8 mouse cellular contexts compared by ENCODE assay signal in genomic region chr5:140387816-140388510, GRCm38 (mm10). TPM values are rescaled to one million over a fixed set of nuclear protein-coding genes. Genes with fewer than 3 reads are reported as not detected.
DNase-seq lines count a peak whose midpoint lies in the region; ATAC-seq and TF ChIP-seq lines count a peak whose summit lies in the region.

No protein-coding gene starts in this region.

- 68% methylated on average over 12 of the region's 12 CpGs for WGBS in heart, embryonic 11.5 days (ENCODE audit: insufficient replicate concordance)
- 74% methylated on average over 12 of the region's 12 CpGs for WGBS in hindbrain, embryonic 12.5 days
- WGBS in macrophage (ENCODE audit: missing documents), result 64% methylated on average over 12 of the region's 12 CpGs

- in situ Hi-C loops in ES-E14 (cut with MboI; ENCODE audit: low sequenced_read_pairs in 2 of 2, unreplicated experiment in 2 of 2), result no loop called here

- H3K9me3 ChIP-seq in heart, embryonic 11.5 days (replicated peaks; ENCODE audit: control insufficient read depth, low read length), result no peaks in the 10 kb centered on the region
- no peaks in the 10 kb centered on the region for H3K9me3 ChIP-seq in ES-E14 (ENCODE audit: control insufficient read depth, insufficient read depth, low read depth, low read length)
- H3K9me3 ChIP-seq in hindbrain, embryonic 12.5 days (replicated peaks), result no peaks in the 10 kb centered on the region

- no peak overlapping the region for H3K27ac ChIP-seq in heart, embryonic 11.5 days (ENCODE audit: low read depth, low read length)
- H3K27ac ChIP-seq in ES-E14 (ENCODE audit: insufficient read depth, low read depth, low read length, poor library complexity, severe bottlenecking) (no peak overlapping the region), macrophage (peak overlapping the region; percentile 96)
- no peak overlapping the region for H3K27ac ChIP-seq in hindbrain, embryonic 12.5 days

- H3K79me2 ChIP-seq in macrophage (ENCODE audit: inconsistent target), result peaks cover 60% of the 10 kb centered on the region

- ATAC-seq in heart, embryonic 11.5 days (replicated peaks; ENCODE audit: insufficient number of reproducible peaks, low FRiP score, low TSS enrichment), result no peak
- no peak for ATAC-seq in hindbrain, embryonic 12.5 days (ENCODE audit: low FRiP score)
- ATAC-seq in monocyte, adult 5-6 weeks (replicated peaks; ENCODE audit: insufficient number of reproducible peaks, low FRiP score, low TSS enrichment, poor library complexity, severe bottlenecking), result no peak

- peak overlapping the region; percentile 78 for H3K9ac ChIP-seq in heart, embryonic 11.5 days (ENCODE audit: low read depth, low read length)
- peak overlapping the region; percentile 85; the same call in 1 of the 2 replicates for H3K9ac ChIP-seq in ES-E14 (ENCODE audit: insufficient read depth, low read depth, low read length, poor library complexity, severe bottlenecking)
- peak overlapping the region; percentile 76 for H3K9ac ChIP-seq in hindbrain, embryonic 12.5 days

- no peaks in the 10 kb centered on the region for H3K27me3 ChIP-seq in heart, embryonic 11.5 days (ENCODE audit: control insufficient read depth, insufficient read depth, low read length)
- H3K27me3 ChIP-seq in hindbrain, embryonic 12.5 days, result no peaks in the 10 kb centered on the region

- peak overlapping the region; percentile 76 for H3K4me3 ChIP-seq in heart, embryonic 11.5 days (ENCODE audit: low read depth, low read length)
- peak overlapping the region; percentile 88 to 94 for H3K4me3 ChIP-seq in ES-E14 (ENCODE audit: insufficient read depth in 1 of 2, low read depth in 1 of 2, low read length in 2 of 2, poor library complexity in 1 of 2, severe bottlenecking in 1 of 2)
- peak overlapping the region; percentile 69 for H3K4me3 ChIP-seq in hindbrain, embryonic 12.5 days
- H3K4me3 ChIP-seq in macrophage (ENCODE audit: inconsistent target), result peak overlapping the region; percentile 96

- no peak for DNase-seq in heart, adult 8-10 months (ENCODE audit: low spot score)
- DNase-seq in ES-E14 (ENCODE audit: low read depth, low spot score), result no peak
- DNase-seq in cerebellum, adult 9-10 months, result no peak
- no peak for DNase-seq in layer of hippocampus, postnatal 25 days (ENCODE audit: extremely low spot score in 1 of 2, low spot score in 1 of 2)

- peak overlapping the region; percentile 98 for H3K4me2 ChIP-seq in heart, embryonic 11.5 days
- H3K4me2 ChIP-seq in hindbrain, embryonic 12.5 days (replicated peaks), result peak overlapping the region; percentile 97

- H3K36me3 ChIP-seq in heart, embryonic 11.5 days (ENCODE audit: control insufficient read depth, insufficient read depth, low read length), result no peaks in the 10 kb centered on the region
- H3K36me3 ChIP-seq in ES-E14 (ENCODE audit: control insufficient read depth, insufficient read depth, low read length, poor library complexity, severe bottlenecking) (no peaks in the 10 kb centered on the region), macrophage (ENCODE audit: inconsistent target) (no peaks in the 10 kb centered on the region)
- H3K36me3 ChIP-seq in hindbrain, embryonic 12.5 days, result no peaks in the 10 kb centered on the region

- peaks cover 23% of the 10 kb centered on the region for H3K4me1 ChIP-seq in heart, embryonic 11.5 days (ENCODE audit: control insufficient read depth, insufficient read depth, low read length)
- H3K4me1 ChIP-seq in ES-E14 (ENCODE audit: control insufficient read depth in 2 of 2, insufficient read depth in 2 of 2, low read length in 2 of 2, poor library complexity in 1 of 2), result peaks cover 0 to 8% of the 10 kb centered on the region in 2 experiments; a peak in 2 of 4 replicates
- H3K4me1 ChIP-seq in hindbrain, embryonic 12.5 days, result peaks cover 27% of the 10 kb centered on the region

TF ChIP-seq in ES-E14, 5 proteins besides CTCF, POLR2A, EP300 and RAD21:
- no peak for TF ChIP-seq ZC3H11A (IDR thresholded peaks at IDR 0.05; ENCODE audit: borderline replicate concordance, low read depth, low read length)
- TF ChIP-seq HCFC1 (IDR thresholded peaks at IDR 0.05; ENCODE audit: borderline replicate concordance, insufficient read depth, low read length), result no peak
- TF ChIP-seq MAFK (IDR thresholded peaks at IDR 0.05; ENCODE audit: insufficient read depth, low read depth, low read length), result no peak
- TF ChIP-seq ZNF384 (IDR thresholded peaks at IDR 0.05; ENCODE audit: low read depth, low read length), result no peak
- TF ChIP-seq CHD2 (IDR thresholded peaks at IDR 0.05; ENCODE audit: low read depth, low read length), result no peak

RNA-seq across cellular contexts. Expression of gene Snx8, which starts 1.1 kb away (rescaled TPM):
- 8.8 and 9.8 TPM in 2 replicates for polyA plus RNA-seq in heart, embryonic 11.5 days (2014; fragmentation: Nextera tagmentation; extraction: Ambion mirVana)
- total RNA-seq in heart, adult 8-10 months (2022), result 10 to 100 TPM; 17.1 to 18.4 (median 18.1) TPM
- 27.9 and 41.4 TPM in 2 replicates for total RNA-seq in ES-E14 (2012; rRNA removed)
- 21.1 and 22.1 TPM in 2 replicates for polyA plus RNA-seq in hindbrain, embryonic 12.5 days (2016; fragmentation: Nextera tagmentation; extraction: Ambion mirVana)
- total RNA-seq in macrophage (2018; cell fraction: chromatin; rRNA removed), result 100 to 1,000 TPM; 134 to 541 (median 284) TPM
- total RNA-seq in macrophage (2018; cell fraction: cytosol; rRNA removed), result 100 to 1,000 TPM in 21 of 26 experiments, 10 to 100 TPM in 5; 75.9 to 180 (median 115) TPM
- total RNA-seq in macrophage (2018; cell fraction: nucleus; rRNA removed), result 100 to 1,000 TPM in 25 of 26 experiments, 10 to 100 TPM in 1; 96.7 to 394 (median 191) TPM
- 71.9 to 180 TPM (median 142 TPM) in 3 replicates for polyA plus RNA-seq in macrophage (2018)
- total RNA-seq in monocyte, adult 5-6 weeks (2017), result 11.6 to 20.9 TPM (median 12.9 TPM) in 3 replicates
- total RNA-seq in layer of hippocampus, postnatal 25 days (2021), result 10 to 100 TPM; 11.9 to 13.1 TPM

RNA-seq across cellular contexts. Expression of gene Eif3b, which starts 31.2 kb away (rescaled TPM):
- polyA plus RNA-seq in heart, embryonic 11.5 days (2014; fragmentation: Nextera tagmentation; extraction: Ambion mirVana), result 114 and 122 TPM in 2 replicates
- 10 to 100 TPM; 93.0 to 97.3 (median 95.6) TPM for total RNA-seq in heart, adult 8-10 months (2022)
- 196 and 273 TPM in 2 replicates for total RNA-seq in ES-E14 (2012; rRNA removed)
- 155 and 162 TPM in 2 replicates for polyA plus RNA-seq in hindbrain, embryonic 12.5 days (2016; fragmentation: Nextera tagmentation; extraction: Ambion mirVana)
- 100 to 1,000 TPM in 16 of 26 experiments, 10 to 100 TPM in 10; 32.3 to 211 (median 116) TPM for total RNA-seq in macrophage (2018; cell fraction: chromatin; rRNA removed)
- 100 to 1,000 TPM; 111 to 193 (median 155) TPM for total RNA-seq in macrophage (2018; cell fraction: cytosol; rRNA removed)
- 100 to 1,000 TPM in 13 of 26 experiments, 10 to 100 TPM in 13; 51.1 to 167 (median 99.4) TPM for total RNA-seq in macrophage (2018; cell fraction: nucleus; rRNA removed)
- 108 to 268 TPM (median 204 TPM) in 3 replicates for polyA plus RNA-seq in macrophage (2018)
- total RNA-seq in monocyte, adult 5-6 weeks (2017), result 58.0 to 92.8 TPM (median 85.6 TPM) in 3 replicates
- 10 to 100 TPM; 89.2 to 95.6 TPM for total RNA-seq in layer of hippocampus, postnatal 25 days (2021)

RNA-seq across cellular contexts. Expression of gene Mrm2, which starts 56.3 kb away (rescaled TPM):
- 17.1 and 17.4 TPM in 2 replicates for polyA plus RNA-seq in heart, embryonic 11.5 days (2014; fragmentation: Nextera tagmentation; extraction: Ambion mirVana)
- 10 to 100 TPM; 11.3 to 16.0 (median 14.6) TPM for total RNA-seq in heart, adult 8-10 months (2022)
- total RNA-seq in ES-E14 (2012; rRNA removed), result 12.3 and 14.6 TPM in 2 replicates
- 18.9 and 20.9 TPM in 2 replicates for polyA plus RNA-seq in hindbrain, embryonic 12.5 days (2016; fragmentation: Nextera tagmentation; extraction: Ambion mirVana)
- 100 to 1,000 TPM in 1 of 26 experiments, 10 to 100 TPM in 20, 1 to 10 TPM in 5; 4.4 to 121 (median 14.7) TPM for total RNA-seq in macrophage (2018; cell fraction: chromatin; rRNA removed)
- total RNA-seq in macrophage (2018; cell fraction: cytosol; rRNA removed), result 1 to 10 TPM in 25 of 26 experiments, under 1 TPM in 1; 0.71 to 7.8 (median 5.9) TPM
- 10 to 100 TPM in 16 of 26 experiments, 1 to 10 TPM in 10; 5.8 to 79.6 (median 11.5) TPM for total RNA-seq in macrophage (2018; cell fraction: nucleus; rRNA removed)
- 7.2 to 10.1 TPM (median 8.1 TPM) in 3 replicates for polyA plus RNA-seq in macrophage (2018)
- 0.57 to 3.1 TPM (median 1.9 TPM) in 3 replicates for total RNA-seq in monocyte, adult 5-6 weeks (2017)
- 1 to 10 TPM; 8.5 to 9.8 TPM for total RNA-seq in layer of hippocampus, postnatal 25 days (2021)

RNA-seq across cellular contexts. Expression of gene Gm4869, which starts 57.5 kb away (rescaled TPM):
- polyA plus RNA-seq in heart, embryonic 11.5 days (2014; fragmentation: Nextera tagmentation; extraction: Ambion mirVana), result not detected in 2 replicates
- total RNA-seq in heart, adult 8-10 months (2022), result not detected
- total RNA-seq in ES-E14 (2012; rRNA removed), result 0.05 and 0.13 TPM in 2 replicates
- polyA plus RNA-seq in hindbrain, embryonic 12.5 days (2016; fragmentation: Nextera tagmentation; extraction: Ambion mirVana), result not detected in 2 replicates
- total RNA-seq in macrophage (2018; cell fraction: chromatin; rRNA removed), result under 1 TPM in 1 of 26 experiments, not detected in 25; 0.29 TPM
- total RNA-seq in macrophage (2018; cell fraction: cytosol; rRNA removed), result not detected
- total RNA-seq in macrophage (2018; cell fraction: nucleus; rRNA removed), result not detected
- polyA plus RNA-seq in macrophage (2018), result not detected in 3 replicates
- total RNA-seq in monocyte, adult 5-6 weeks (2017), result not detected in 3 replicates
- not detected for total RNA-seq in layer of hippocampus, postnatal 25 days (2021)
